Mouse (Mus musculus): ENCODE measurements around the gene Ly6g6f.

GRCm38 (mm10) chr17:35079778-35080177 is 5.6 kb downstream of the Ly6g6f start:
- TF ChIP-seq CTCF (IDR thresholded peaks at IDR 0.05; ENCODE audit: borderline replicate concordance, insufficient read depth, low read length) (no peak), POLR2A (IDR thresholded peaks at IDR 0.05; ENCODE audit: low read depth, low read length) (no peak)
